Mouse (Mus musculus): ENCODE results near the gene Spata18. TPM values are rescaled to one million over a fixed set of nuclear protein-coding genes. Genes with fewer than 3 reads are reported as not detected.
A peak's percentile ranks its signal among the peaks of the same experiment; 100 is the strongest.

The Spata18 gene
- polyA plus RNA-seq (2012; rRNA removed), result not detected in 2 replicates

DNA sequence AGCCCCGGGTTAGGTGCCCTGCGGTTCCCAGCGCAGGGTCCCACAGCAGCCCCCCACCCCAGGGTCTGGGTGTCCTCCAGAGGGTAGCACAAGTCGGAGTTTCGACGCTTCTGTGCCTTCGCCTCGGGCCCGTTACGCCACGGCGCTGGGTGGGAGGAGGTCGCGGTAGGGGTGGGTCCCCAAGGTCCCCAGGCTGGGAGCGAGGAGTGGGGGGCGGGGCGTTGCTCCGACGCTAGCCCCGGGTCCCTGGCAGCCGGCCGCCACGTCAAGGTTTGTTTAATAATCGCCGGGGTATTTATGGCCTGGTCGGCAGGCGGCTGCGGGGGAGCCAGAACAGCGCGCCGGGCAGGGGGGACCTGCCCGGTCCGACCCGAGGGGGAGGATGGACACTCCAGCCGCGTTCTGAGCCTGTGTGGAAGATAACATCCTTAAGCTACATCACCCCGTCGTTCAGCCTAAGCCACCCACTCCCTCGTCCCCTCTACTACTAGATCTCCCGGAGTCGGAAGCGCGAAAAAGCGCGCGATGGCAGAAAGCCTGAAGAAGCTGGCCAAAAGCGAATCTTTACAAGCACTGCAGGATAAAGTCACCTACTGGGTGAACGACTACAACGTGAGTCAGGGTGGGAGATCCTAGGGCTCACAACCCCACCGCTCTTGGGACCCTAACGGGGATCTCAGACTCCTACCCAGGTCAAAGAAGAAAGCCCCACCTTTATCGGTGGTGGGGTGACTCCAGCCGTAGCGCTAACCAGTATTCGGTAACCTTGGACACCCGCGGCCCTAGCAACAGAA lies at the start of gene Spata18:
Gene Spata18 (plus strand): TSS at position 319 of the 794 bp plus-strand sequence.
- under 1% methylated on average over 57 of the region's 57 CpGs for WGBS
- DNase-seq (ENCODE audit: low read depth, low spot score), result no peak

DNA sequence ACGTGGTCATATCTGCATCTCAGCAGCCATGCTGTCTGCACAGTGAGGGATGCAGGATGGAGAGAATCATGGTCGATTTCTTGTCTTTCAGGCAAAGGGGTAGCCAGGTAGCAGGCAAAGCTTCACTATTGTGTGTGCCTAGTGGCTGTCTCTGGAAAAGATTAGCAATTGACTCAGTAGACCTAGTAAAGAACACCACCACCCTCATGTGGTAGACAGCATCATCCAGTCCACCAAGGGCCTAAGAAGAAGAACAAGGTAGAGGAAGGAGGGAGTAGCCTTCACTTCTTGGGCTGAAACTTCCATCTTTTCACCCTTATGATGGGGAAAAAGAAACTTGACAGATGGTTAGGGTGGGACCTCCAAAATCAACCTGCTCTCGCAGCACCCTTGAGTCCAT lies 48.3 kb upstream of the Spata18 start:
- 46% methylated on average over 3 of the region's 3 CpGs for WGBS

DNA sequence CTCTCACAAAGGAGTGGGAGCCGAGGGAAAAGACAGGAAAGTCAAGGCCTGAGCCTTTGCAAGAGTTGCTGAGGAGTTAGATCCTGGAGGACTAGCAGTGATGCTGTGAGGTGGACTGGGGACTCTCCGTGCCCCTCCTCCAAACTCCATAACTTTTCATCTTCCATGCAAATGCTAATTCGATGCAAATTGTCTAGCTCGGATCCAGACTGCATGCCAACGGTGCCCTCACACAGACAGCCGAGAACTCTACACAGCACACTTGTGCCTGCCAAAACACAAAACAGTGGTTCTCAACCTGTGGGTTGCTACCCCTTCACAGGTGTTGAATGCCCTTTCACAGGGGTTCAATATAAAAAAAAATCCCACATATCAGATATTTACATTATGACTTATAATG lies 46.6 kb upstream of the Spata18 start:
- 94% methylated on average over 6 of the region's 6 CpGs for WGBS

More for the DNA sequence above, 48.3 kb upstream of the Spata18 start:
- DNase-seq (ENCODE audit: low read depth, low spot score), result no peak

DNA sequence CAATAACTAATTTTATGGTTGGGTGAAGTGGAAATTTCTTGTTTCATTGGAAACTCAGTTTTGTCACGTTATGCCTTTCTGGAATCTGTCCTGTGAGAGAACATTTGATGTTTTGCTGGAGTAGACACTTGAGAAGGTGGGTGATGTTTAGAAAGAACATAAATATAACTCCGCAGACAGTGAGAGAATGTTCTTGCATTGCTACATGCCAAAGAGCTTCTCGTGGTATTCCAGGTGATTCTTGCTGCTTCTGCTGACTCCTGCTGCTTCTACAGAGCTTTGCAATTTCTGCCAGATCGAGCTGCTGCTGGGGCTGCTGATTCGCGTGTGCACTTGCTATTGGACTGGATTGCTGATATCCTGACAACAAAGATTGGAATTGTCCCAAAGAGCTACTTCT lies 46.2 kb upstream of the Spata18 start:
- WGBS, result 84% methylated on average over 6 of the region's 6 CpGs
- DNase-seq (ENCODE audit: low read depth, low spot score), result no peak

More for the DNA sequence above, 46.6 kb upstream of the Spata18 start:
- DNase-seq (ENCODE audit: low read depth, low spot score), result no peak

DNA sequence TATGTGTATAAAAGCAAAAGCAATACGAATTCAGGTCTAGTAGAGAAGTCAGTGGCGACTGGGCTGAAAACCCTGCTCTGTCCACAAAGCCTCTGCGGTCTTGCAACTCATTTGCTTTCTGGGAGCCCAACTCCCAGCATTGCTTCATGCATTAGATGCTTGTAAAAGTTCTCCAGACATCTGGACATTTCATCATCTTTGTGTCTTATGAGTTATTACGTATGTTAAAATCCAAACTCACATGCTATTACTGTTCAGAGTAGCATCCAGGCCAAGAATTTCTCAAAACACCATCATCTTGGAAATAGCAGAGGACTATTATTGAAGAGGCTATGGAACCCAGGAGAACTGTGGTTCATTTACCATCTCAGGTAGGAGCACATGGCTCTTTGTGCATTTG lies 40.1 kb upstream of the Spata18 start:
- WGBS, result 95% methylated on average over 4 of the region's 4 CpGs
- DNase-seq (ENCODE audit: low read depth, low spot score), result no peak

DNA sequence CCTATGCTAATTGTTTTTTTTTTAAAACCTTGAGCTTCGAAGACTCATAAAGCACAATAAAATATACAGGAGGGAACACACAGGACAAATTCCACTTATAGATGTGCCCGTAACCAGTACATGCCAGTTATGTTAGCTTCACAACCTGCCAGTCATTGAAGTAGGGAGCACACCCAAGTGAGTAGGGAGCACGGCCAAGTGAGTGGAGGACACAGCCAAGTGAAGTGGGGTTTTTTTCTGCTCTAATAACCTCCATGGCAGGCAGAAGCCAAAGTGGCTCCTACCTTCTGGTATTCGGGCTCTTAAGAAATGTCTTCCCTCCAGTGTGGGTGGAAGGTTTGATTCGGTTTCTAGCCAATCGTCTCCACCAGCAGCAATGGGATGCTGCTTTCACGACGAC lies 37.9 kb upstream of the Spata18 start:
- DNase-seq (ENCODE audit: low read depth, low spot score), result no peak
- WGBS, result 72% methylated on average over 8 of the region's 8 CpGs

DNA sequence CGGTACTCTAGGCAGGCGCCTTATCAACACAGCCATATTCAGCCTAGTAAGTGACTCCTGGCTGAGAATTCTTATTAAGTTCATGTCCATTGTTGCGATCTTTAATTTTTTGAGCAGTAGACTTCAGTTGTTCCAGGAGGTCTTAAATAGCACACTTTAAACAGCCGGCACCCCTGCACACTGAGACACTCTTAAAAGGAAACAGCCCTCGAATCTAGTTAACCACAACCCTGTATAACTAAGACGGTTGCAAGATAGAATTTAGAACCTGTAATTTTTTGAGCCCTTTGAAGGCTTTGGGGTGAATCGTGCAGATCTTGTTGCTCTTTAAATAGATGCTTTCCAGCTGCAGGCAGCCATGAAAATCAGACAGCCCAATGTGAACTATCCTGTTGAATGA lies 36.0 kb upstream of the Spata18 start:
- WGBS, result 72% methylated on average over 7 of the region's 7 CpGs
- no peak for DNase-seq (ENCODE audit: low read depth, low spot score)

DNA sequence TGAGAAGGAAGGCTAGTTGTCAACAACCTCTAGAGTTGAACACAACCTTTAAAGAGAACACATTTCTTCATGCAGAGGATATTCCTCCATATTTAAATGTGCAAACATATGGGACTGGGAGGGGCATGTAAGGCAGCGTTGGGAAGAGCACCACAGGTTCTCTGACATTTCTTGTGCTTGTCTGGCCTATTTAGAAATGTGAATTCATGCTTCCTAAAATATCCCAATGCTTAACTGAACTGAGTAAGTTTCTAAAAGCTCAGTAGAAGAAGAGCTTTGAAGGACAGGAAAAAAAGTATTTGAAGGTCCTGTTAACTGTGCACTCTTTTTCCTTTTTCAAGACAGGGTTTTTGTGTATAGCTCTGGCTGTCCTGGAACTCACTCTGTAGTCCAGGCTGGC lies 32.2 kb upstream of the Spata18 start:
- DNase-seq (ENCODE audit: low read depth, low spot score), result no peak
- 47% methylated on average over 1 of the region's 1 CpGs for WGBS

DNA sequence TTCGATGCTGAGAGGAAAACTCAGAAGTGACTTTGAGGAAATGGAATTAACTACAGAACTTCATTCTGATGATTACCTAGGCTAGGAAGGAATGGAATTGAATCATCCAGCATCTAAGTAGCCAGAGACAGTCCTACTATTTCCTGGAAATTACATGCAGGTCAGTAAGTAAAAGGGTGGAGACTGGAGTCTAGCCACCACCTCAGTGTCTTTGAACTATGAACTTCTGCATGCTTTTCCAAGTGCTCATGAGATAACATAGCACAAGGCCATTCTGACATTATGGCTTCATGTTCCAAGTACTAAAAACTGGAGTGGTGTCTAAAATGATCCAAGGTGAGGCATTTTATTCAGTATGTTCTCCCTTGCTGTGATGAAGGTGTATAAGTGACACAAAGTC lies 25.7 kb upstream of the Spata18 start:
- 20% methylated on average over 1 of the region's 1 CpGs for WGBS
- DNase-seq (ENCODE audit: low read depth, low spot score), result no peak

DNA sequence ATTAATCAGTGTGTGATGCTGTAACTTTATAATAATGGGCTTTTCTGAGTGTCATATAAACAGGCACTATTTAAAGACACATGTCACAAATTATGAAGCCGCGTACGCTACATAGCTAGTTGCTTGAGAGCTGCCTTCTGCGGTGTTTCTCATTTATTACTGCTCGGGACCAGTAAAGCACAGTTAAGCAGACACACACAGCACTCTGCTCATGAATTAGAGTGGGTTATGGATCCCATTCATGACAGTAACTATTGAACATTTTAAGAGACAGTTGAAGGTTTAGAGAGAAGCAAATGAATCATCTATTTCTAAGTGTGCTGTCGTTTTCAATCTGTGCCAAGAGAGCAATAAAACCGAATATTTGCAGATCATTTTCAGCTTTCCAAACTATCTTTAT lies 24.3 kb upstream of the Spata18 start:
- DNase-seq (ENCODE audit: low read depth, low spot score), result no peak
- 45% methylated on average over 7 of the region's 7 CpGs for WGBS

DNA sequence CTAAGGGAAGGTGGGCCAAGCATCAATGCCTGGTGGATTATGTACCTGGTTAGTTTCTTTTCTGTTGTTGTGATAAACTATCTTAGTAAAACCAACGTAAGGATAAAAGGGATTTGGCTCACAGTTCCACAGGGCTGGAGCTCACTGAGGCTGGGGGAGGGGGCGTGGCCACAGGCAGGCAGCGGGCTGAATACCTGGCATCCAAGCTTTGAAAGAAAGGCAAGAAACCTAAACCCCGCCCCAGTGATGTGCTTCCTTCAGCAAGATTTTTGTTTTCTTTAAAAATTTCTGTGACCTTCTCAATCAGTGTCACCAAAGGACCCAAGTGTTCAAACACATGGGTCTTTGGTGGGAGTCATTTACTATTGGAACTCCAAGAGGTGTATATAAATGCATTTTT lies 23.6 kb upstream of the Spata18 start:
- 54% methylated on average over 4 of the region's 4 CpGs for WGBS

DNA sequence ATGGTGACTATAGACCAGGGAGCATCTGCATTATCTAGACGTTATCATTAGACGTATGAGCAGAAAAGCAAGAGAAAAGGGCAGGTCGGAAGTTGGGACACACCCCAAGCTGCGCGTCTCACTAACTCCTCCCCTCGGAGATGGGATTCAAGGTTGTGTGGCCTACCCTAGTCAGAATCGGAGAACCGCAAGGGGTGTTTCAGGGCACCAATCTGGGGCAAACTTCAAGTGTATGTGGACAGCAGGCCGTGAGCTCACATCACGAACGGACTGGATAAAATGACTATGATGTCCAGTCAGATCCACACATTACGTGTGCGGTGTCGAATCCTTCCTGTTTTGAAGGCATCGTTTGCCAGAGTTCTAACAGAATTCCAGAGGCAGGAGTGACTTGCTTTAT lies 23.2 kb upstream of the Spata18 start:
- 85% methylated on average over 15 of the region's 15 CpGs for WGBS
- DNase-seq (ENCODE audit: low read depth, low spot score), result no peak

More for the DNA sequence above, 23.6 kb upstream of the Spata18 start:
- DNase-seq (ENCODE audit: low read depth, low spot score), result no peak

DNA sequence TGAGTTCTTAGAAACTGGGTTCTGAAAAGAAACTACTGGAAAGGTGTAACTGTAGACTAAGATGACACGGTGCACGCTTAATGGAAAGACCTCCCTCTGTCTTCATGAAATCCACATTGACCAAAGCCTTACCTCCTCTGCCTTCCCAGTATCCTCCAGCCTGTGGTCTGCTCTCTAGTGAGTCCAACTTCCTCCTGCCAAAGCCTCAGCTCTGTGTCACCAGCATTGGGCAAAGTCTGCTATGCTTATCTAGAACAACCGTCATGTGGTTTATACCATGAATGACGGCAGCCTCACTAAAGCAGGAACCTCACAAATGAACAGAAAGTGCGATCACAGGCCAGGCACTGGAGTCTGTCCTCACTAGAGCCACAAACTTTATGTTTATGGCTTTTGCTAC lies 21.0 kb upstream of the Spata18 start:
- WGBS, result 23% methylated on average over 5 of the region's 5 CpGs

DNA sequence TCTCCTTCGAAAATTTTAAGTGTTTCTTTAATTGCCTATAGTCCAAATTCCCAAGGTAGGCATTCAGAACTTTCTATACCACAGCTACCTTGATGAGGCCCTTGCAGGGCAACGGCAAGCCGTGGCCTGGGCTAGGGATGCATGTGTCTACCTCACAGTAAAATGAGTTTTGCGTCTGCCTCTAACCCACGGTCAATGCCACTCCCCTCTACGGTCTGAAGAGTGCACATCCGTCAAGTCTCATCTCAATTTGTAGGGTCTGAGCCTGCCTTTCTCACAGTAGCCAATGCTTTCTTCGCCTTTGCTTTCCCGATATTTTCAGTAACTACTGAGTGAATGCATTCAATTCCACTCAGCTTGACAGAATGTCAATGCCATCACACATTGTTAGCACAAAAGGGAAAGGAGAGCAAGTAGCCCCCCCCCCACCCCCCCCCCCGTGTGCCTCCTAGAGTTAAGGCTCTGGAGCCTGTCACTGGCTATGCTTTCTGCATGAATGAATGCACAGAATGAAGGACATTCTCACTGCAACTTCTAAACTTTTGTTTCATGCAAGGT lies 20.1 kb upstream of the Spata18 start:
- 65% methylated on average over 10 of the region's 10 CpGs for WGBS

More for the DNA sequence above, 21.0 kb upstream of the Spata18 start:
- DNase-seq (ENCODE audit: low read depth, low spot score), result peak; percentile 91

DNA sequence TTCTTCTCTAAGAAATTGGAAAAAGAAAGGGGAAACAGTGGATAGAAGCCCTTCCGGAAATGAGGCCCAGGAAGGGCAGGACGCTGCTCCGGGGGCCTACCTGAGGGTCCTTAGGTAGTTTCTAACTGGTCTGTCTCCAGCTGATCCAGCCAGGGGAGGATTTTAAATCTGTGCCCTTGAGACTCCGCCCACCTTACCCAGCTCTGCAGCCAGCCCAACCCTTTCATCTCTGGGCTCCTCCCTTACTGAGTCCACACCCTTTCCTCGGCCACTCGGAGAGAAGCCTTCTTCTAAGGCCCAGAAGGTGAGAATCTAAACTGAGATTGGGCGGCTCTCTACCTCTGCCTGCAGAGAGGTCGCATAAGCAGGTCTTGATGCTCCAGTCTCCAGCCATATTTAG lies 18.9 kb upstream of the Spata18 start, which contains the start of gene Lrrc66:
Gene Lrrc66 (minus strand): TSS at position 236 of the 400 bp plus-strand sequence.
- no peak for DNase-seq (ENCODE audit: low read depth, low spot score)
- WGBS, result 64% methylated on average over 8 of the region's 8 CpGs

More for the DNA sequence above, 20.1 kb upstream of the Spata18 start:
- DNase-seq (ENCODE audit: low read depth, low spot score), result no peak

DNA sequence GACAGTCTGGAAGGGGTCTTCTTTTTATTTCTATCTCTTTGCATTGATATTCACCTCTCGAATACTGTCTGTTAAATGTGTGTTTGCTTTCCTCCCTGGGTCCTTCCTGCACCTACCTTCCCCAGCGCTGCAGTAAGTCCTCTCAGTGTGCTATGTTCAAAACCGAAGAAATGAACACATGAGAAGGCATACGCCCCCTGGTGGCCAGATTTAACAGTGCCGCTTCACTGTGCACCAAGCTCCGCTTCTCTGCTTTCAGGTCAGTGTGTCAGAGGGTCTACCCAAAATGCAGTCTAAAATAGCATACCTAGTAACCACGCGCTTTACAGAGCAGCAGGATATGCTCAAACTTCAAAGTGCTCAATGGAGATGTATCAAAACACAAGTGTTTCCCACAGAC lies 18.0 kb upstream of the Spata18 start:
- DNase-seq (ENCODE audit: low read depth, low spot score), result no peak
- 62% methylated on average over 8 of the region's 8 CpGs for WGBS

DNA sequence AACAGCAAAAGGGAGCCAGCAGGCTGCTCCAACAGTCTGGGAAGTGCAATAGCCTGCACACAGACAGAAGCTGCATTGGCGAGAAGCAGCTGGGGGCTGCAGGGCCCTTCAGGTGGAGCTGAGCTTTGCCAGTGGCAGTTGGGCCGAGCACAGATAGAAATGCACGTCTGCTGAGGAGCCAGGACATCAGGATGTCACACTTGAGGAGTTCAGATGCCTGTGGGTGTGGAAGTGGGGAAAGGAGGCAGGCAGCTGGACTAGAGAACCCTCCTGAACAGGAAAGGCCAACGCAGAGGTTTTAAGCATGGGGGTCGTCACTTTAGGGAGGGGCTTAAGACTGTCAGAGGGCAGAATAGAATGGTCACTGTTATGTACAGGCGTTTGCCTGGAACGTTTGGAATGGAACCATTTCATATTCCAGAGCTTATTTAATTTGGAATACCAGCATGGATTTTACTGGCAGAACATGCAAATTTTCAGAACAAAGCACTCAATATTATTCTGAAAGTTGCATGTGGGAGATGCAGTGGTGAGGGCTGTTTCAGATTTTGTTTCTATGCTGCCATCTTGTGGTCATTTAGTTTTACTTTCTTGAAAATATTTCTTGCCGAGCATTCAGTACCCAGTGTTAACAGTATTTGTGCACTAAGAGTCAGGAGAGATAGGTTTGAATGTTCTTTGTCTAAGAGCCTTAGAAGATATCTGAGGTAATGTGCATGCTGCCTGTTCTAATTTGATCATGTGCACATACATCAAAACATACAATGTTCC lies 13.7 kb upstream of the Spata18 start:
- WGBS, result 45% methylated on average over 8 of the region's 8 CpGs
- DNase-seq (ENCODE audit: low read depth, low spot score), result no peak

DNA sequence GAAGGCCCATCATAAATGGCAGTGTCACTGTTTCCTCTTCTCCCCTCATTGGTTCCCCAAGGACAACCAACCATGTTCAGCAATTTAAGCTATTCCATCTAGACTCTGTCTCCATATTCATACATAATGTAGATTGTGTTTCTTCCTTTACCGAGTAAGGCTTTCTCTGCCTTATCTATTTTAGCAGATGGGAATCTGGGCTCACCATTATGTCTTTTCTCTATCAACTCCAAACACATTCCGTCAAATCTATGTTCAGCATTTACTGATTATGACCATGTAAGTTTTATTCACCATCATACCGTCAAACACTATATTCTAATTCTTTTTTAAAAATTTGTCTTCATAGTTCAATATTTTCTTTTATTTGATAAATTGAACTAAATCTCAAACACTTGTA lies 10.1 kb upstream of the Spata18 start:
- DNase-seq (ENCODE audit: low read depth, low spot score), result no peak
- 92% methylated on average over 3 of the region's 3 CpGs for WGBS

DNA sequence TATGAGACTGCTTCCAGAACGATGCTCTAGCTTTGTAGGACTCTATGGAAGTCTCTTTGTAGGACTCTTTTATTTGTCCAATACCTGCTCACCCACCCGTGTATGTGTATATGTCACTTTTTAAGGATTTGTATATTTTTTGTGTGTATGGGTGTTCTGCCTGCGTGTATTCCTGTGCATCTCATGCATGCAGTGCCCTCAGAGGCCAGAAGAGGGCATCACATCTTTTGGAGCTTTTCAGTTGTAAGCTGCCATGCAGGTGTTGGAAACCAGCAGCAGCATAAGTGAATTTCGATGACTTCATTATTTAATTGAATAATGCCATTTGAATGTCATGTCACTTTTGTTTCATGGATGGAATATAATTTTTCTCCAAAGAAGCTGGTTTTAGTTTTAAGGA lies 9.1 kb upstream of the Spata18 start:
- no peak for DNase-seq (ENCODE audit: low read depth, low spot score)
- WGBS, result 91% methylated on average over 4 of the region's 4 CpGs

DNA sequence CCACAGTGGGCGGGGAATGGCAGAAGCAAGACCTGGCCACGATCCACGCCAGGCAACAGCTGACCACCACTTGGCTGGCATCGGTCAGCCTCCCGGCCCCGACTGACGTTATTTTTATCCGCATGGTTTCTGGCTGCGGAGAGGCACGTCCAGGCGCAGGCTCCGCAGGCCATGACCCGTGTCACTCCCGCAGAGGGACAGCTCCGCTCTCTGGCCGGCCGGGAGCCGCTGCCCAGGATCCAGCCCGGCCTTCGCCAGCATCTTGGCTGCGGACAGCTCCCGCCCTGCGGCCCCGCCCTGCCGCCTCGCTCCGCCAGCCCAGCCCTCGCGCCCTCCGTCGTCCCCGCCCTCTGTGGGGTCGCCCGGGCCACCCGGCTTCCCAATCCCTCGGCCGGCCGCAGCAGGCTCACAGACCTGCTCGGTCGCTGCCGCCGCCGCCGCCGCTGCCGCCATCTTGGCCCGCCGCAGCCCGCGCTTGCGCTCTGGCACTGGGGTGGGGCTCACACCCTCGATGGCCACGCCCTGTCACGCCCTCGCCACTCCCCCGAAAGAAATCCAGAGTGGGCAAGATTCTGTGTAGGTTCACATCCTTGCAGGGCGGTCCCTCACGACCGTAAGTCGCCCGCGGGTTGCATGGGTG lies 3.8 kb upstream of the Spata18 start, which contains the start of gene Sgcb:
Gene Sgcb (minus strand): TSS at position 530 of the 640 bp plus-strand sequence.
- WGBS, result under 1% methylated on average over 61 of the region's 62 CpGs
- no peak for DNase-seq (ENCODE audit: low read depth, low spot score)
